Mouse (Mus musculus): ENCODE results near the gene Sypl2.

Sypl2 gene

GRCm38 (mm10) chr3:108204470-108204869, 22.0 kb downstream of the Sypl2 start:
- peak in 1 of 2 experiments; percentile 26 for DNase-seq

GRCm38 (mm10) chr3:108203621-108204325, 22.7 kb downstream of the Sypl2 start:
- DNase-seq = peak; percentile 80 to 90

- no peak for DNase-seq
Observed at GRCm38 (mm10) chr3:108203212-108203611, 23.2 kb downstream of the Sypl2 start.

GRCm38 (mm10) chr3:108202506-108202905, 23.9 kb downstream of the Sypl2 start:
- DNase-seq = no peak

GRCm38 (mm10) chr3:108200329-108201323, 25.8 kb downstream of the Sypl2 start, which contains the start of gene Cyb561d1:
Gene Cyb561d1, minus strand, starts transcription at chr3:108201212.
- peak; percentile 96 to 97 for DNase-seq

- DNase-seq = no peak
Observed at GRCm38 (mm10) chr3:108199231-108199630, 27.2 kb downstream of the Sypl2 start.

GRCm38 (mm10) chr3:108197066-108197497, 29.4 kb downstream of the Sypl2 start:
- peak in 1 of 2 experiments; percentile 46 for DNase-seq

GRCm38 (mm10) chr3:108195941-108196590, 30.4 kb downstream of the Sypl2 start:
- no peak for DNase-seq

GRCm38 (mm10) chr3:108195287-108195686, 31.2 kb downstream of the Sypl2 start:
- no peak for DNase-seq

GRCm38 (mm10) chr3:108193686-108194085, 32.8 kb downstream of the Sypl2 start:
- no peak for DNase-seq

GRCm38 (mm10) chr3:108189897-108190296, 36.6 kb downstream of the Sypl2 start:
- no peak for DNase-seq

- no peak for DNase-seq
Observed at GRCm38 (mm10) chr3:108188716-108189490, 37.5 kb downstream of the Sypl2 start.

GRCm38 (mm10) chr3:108187111-108187795, 39.2 kb downstream of the Sypl2 start:
- no peak for DNase-seq

GRCm38 (mm10) chr3:108186098-108187047, 40.1 kb downstream of the Sypl2 start, which contains the start of gene Amigo1:
Gene Amigo1, plus strand, starts transcription at chr3:108186335.
- DNase-seq = peak; percentile 65 to 79

GRCm38 (mm10) chr3:108185460-108186097, 40.9 kb downstream of the Sypl2 start:
- no peak for DNase-seq

GRCm38 (mm10) chr3:108184742-108185141, 41.7 kb downstream of the Sypl2 start:
- no peak for DNase-seq

- no peak for DNase-seq
Observed at GRCm38 (mm10) chr3:108180514-108180913, 45.9 kb downstream of the Sypl2 start.

- no peak for DNase-seq
Observed at GRCm38 (mm10) chr3:108178756-108179715, 47.4 kb downstream of the Sypl2 start.

All from kidney, postnatal 25 days (tissue).